Mouse (Mus musculus) stomach, postnatal 0 days (tissue): ENCODE measurements around the gene Cr1l. TPM values are rescaled to one million over a fixed set of nuclear protein-coding genes. Genes with fewer than 3 reads are reported as not detected.

Source experiments
- ATAC-seq: fragments of 200-750 bp; cut with Nextera tagmentation; 2 replicates; pipeline ENCODE4 v1.8.0; 2017; ENCODE audit not compliant: low FRiP score, low TSS enrichment
- DNase-seq: peaks from one replicate; pipeline ENCODE4 v3.0.0-alpha.2; 2016; ENCODE audit warnings: low spot score
- H3K27ac ChIP-seq: fragments of 300-500 bp; sonication (generic); replicated peaks from 2 replicates; pipeline ENCODE4 v1.5.1; 2014; ENCODE audit warnings: mild to moderate bottlenecking, control low read depth
- H3K27me3 ChIP-seq: fragments of 300-500 bp; sonication (generic); 2 replicates; pipeline ENCODE4 v1.6.1; 2014; ENCODE audit warnings: low read length; ENCODE audit not compliant: control insufficient read depth, insufficient read depth
- H3K36me3 ChIP-seq: fragments of 300-500 bp; sonication (generic); 2 replicates; pipeline ENCODE4 v1.6.1; 2014; ENCODE audit warnings: low read length, mixed read lengths; ENCODE audit not compliant: control insufficient read depth, insufficient read depth
- H3K4me1 ChIP-seq: fragments of 300-500 bp; sonication (generic); replicated peaks from 2 replicates; pipeline ENCODE4 v1.6.1; 2014; ENCODE audit warnings: antibody characterized with exemption; ENCODE audit not compliant: control insufficient read depth, insufficient read depth
- H3K4me2 ChIP-seq: fragments of 300-500 bp; sonication (generic); replicated peaks from 2 replicates; pipeline ENCODE4 v1.6.1; 2014; ENCODE audit warnings: low read depth, mild to moderate bottlenecking, control low read depth, moderate library complexity
- H3K4me3 ChIP-seq: fragments of 300-500 bp; sonication (generic); 2 replicates; pipeline ENCODE4 v1.5.1; 2014; ENCODE audit warnings: low read depth, low read length, control low read depth
- H3K9ac ChIP-seq: fragments of 300-500 bp; sonication (generic); 2 replicates; pipeline ENCODE4 v1.6.1; 2014; ENCODE audit warnings: mild to moderate bottlenecking, low read length, control low read depth, mixed read lengths
- H3K9me3 ChIP-seq: fragments of 300-500 bp; sonication (generic); 2 replicates; pipeline ENCODE4 v1.6.1; 2016; ENCODE audit warnings: low read length; ENCODE audit not compliant: control insufficient read depth
- CTCF ChIP-seq: IDR thresholded peaks from 2 replicates; pipeline ENCODE4 v1.5.1; 2016; ENCODE audit warnings: antibody characterized with exemption, low read depth, mild to moderate bottlenecking, moderate library complexity
- EP300 ChIP-seq: optimal IDR thresholded peaks from 2 replicates; pipeline ENCODE3; 2016; ENCODE audit warnings: antibody characterized with exemption
- WGBS: fragments of 180-500 bp; shearing (Covaris S2); extraction: QIAGEN DNeasy Blood & Tissue Kit; methylation state at CpG from one replicate; pipeline ENCODE4 v1.1.7; 2014; 5-methylcytosine and 5-hydroxymethylcytosine counted together
- polyA plus RNA-seq: library from polyadenylated mRNA; unstranded; fragments of >200 nt; fragmentation: Nextera tagmentation; extraction: Ambion mirVana; gene quantifications from 2 replicates; pipeline ENCODE4 v1.2.1, GENCODE M21; 2015

The Cr1l gene
- polyA plus RNA-seq: 73.3 and 74.6 TPM in 2 replicates

DNA sequence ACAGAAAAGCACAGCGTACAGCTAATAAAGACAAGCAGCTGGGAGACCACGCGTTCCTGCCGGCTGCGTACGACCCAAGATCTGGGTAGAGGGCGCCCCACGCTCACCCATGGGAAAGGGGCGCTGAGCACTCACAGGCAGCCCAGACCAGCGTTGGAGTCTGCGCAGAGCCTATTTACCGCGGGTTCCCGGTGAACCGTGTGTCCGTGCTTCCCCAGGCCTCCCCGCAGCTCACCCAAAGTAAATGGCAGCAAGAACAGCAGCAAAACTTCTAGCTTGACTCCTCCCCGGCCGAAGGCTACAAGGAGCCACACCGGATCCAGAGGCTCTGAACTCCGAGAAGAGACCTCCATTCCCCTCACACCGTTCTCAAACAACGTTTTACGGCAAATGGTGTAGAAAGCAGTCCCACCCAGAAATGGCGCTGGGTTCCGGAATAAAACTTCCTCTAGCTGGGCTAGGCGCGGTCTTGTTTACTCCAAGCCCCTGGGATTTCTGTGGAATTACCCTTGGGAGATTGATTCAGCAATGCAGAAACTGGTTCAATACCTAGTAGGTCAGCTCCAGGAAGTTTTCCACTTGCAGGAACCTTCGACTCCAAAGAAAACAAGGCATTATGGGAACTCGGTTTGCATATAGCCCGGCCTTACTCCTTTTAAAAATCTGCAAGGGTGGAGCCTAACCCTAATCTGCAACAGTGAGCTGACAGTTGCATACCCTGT is at the start of gene Cr1l:
Gene Cr1l (minus strand): TSS at position 634 of the 722 bp plus-strand sequence.
- WGBS: under 1% methylated on average over 31 of the region's 31 CpGs
- peak; percentile 96 for ATAC-seq

DNA sequence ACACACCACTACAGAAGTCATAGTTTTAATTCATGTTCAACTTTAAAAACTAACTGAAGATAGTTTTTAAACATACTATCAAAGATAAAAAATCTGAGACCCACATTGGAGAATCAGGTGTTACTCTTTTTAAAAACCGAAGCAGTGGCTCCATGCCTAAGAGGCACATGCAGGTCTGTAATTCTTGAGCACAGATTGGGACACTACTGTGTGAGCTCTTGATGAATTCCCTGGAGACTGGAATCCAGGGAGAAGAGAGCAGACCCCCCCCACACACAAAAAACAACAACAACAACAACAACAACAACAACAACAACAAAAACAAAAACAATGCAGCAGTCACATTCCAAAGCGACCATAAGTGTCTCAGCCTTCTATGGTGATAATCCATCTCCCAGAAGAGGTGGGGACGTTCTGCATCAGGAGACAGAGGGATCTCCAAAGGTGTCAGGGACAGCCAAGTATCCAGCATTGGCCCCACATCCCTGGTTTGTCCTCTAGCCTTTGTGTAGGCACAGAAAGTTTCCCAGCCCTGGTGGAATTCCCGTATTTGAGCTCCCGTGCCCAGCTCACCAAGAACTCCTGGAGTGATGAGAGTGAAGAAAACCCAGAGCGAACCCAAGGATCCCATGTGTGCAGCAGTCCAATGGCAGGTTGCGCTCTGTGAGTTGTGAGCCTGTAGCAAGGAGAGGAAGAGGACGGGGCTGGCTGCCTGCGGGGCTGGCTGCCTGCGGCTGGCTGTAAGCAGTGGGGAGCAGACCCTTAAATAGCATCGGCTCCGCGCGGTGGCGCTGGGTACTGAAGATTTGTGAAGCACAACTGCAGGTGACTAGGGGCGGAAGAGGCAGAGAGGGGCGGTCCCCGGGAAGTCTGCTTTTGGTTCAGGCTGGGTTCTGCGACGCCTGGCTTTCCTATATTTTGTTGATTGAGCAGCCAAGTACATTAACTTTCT is 44.9 kb upstream of the Cr1l start, which contains the start of gene Cr2:
Gene Cr2 (minus strand): TSS at position 737 of the 952 bp plus-strand sequence.
- H3K4me2 ChIP-seq: peak within 1 kb of the TSS; percentile 47
- no peaks in the 10 kb centered on the region for H3K9me3 ChIP-seq
- H3K27ac ChIP-seq: no peak within 1 kb of the TSS
- no peaks in the 10 kb centered on the region for H3K27me3 ChIP-seq
- no peak within 1 kb of the TSS for H3K9ac ChIP-seq
- H3K4me3 ChIP-seq: 0 out of 2 replicates have a peak within 1 kb of the TSS, but pooled peaks have one; percentile 6
- WGBS: 8% methylated on average over 20 of the region's 20 CpGs
- H3K4me1 ChIP-seq: no peaks in the 10 kb centered on the region
- TF ChIP-seq EP300: no peak
- peak; percentile 51 for TF ChIP-seq CTCF
- DNase-seq (peak; percentile 60), ATAC-seq (peak; percentile 78)
- H3K36me3 ChIP-seq: no peaks in the 10 kb centered on the region

More for the DNA sequence above, at the start of gene Cr1l:
- DNase-seq: peak; percentile 87
- Histone ChIP-seq H3K36me3 (peaks cover 5% of the 10 kb centered on the region), H3K4me1 (no peaks in the 10 kb centered on the region), H3K9ac (peak within 1 kb of the TSS; percentile 86), H3K27ac (peak within 1 kb of the TSS; percentile 98), H3K27me3 (no peaks in the 10 kb centered on the region), H3K9me3 (no peaks in the 10 kb centered on the region), H3K4me2 (peak within 1 kb of the TSS; percentile 55), H3K4me3 (peak within 1 kb of the TSS; percentile 54)
- peak; percentile 80 for TF ChIP-seq CTCF
- no peak for TF ChIP-seq EP300

DNA sequence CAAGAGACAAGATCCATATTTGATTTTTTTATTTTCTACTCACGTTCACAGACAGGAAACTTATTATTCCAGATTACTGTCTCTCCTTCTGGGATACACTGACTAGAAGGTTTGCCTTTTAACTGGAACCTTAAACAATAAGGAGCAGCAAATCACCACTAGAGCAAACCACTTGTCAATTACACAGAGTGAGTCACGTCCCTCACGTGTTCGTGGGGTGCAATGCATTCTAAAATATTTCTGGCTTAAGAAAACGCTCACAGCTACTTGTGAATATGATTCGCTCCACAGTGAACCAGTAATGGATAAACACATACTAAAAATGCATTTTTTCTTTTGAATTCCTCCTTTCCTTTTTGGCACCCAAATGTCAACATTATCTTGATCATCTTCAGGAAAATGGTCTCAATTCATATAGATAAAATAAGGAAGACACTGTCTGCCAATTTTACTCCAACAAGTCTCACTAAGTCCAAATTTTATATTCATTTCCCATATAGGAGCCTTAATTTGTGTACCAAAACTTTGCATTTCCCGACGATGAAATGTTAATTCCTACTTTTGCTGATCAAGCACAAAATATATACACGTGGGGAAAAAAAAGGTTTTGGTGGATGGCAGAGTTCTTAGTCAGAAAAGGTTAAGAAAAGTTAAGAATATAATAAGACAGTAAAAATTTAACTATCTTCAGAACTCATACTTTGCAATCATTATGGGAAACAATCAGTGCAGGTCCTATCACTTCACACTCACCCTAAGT is 33.8 kb upstream of the Cr1l start:
- no peak overlapping the region for H3K4me2 ChIP-seq
- no peaks in the 10 kb centered on the region for H3K36me3 ChIP-seq
- DNase-seq (no peak), ATAC-seq (no peak)
- no peaks in the 10 kb centered on the region for H3K9me3 ChIP-seq
- WGBS: 68% methylated on average over 9 of the region's 9 CpGs
- no peaks in the 10 kb centered on the region for H3K27me3 ChIP-seq
- H3K27ac ChIP-seq: no peak overlapping the region
- H3K4me3 ChIP-seq: no peak overlapping the region
- H3K9ac ChIP-seq: no peak overlapping the region
- no peaks in the 10 kb centered on the region for H3K4me1 ChIP-seq
- TF ChIP-seq EP300 (no peak), CTCF (no peak)

DNA sequence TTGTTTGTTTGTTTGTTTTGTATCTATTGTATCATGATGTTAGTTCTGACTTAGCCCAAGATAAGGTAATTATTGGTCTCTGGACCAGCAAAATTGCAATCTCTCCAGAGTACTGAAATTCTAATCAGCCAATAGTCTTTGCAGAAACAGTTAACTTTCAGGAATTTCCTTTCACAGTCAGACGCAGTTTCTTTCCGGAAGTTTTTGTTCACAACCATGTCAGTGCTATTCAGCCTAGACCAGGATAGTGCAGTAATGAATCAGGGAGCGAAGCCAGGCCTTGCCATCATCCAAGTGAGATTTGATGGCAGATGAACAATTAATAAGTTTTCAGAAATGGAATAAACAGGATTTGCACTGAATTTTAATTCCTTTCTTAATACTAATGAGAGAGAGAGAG is 684 bp upstream of the Cr1l start:
- peak overlapping the region; percentile 55 for H3K4me2 ChIP-seq
- H3K4me1 ChIP-seq: no peaks in the 10 kb centered on the region
- peak overlapping the region; percentile 98; the same call in 1 of the 2 replicates for H3K27ac ChIP-seq
- no peak for TF ChIP-seq EP300
- no peak for TF ChIP-seq CTCF
- no peak overlapping the region for H3K9ac ChIP-seq
- H3K9me3 ChIP-seq: no peaks in the 10 kb centered on the region
- no peak for DNase-seq
- ATAC-seq: no peak
- H3K27me3 ChIP-seq: no peaks in the 10 kb centered on the region
- H3K4me3 ChIP-seq: peak overlapping the region; percentile 54; the same call in 1 of the 2 replicates
- WGBS: 38% methylated on average over 3 of the region's 3 CpGs
- H3K36me3 ChIP-seq: peaks cover 5% of the 10 kb centered on the region

DNA sequence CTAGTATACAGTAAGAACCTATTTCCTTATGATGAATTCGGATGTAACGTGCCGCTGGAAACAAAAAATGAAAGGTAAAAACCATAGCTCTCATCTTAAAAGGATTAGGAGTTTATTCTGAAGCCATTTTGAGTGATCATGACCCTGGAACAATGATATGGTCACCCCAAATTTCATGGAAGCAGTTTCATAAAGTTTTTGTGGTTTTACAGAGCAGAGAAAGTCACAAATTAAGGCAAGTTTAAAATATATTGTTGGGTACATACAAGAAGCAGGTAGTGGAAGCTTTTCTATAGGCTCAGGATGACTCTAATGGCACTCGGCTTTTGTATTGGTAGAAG is 259 bp upstream of the Cr1l start:
- H3K9ac ChIP-seq: peak overlapping the region; percentile 86
- no peak for DNase-seq
- H3K9me3 ChIP-seq: no peaks in the 10 kb centered on the region
- peak overlapping the region; percentile 55 for H3K4me2 ChIP-seq
- peaks cover 5% of the 10 kb centered on the region for H3K36me3 ChIP-seq
- no peaks in the 10 kb centered on the region for H3K4me1 ChIP-seq
- no peak for TF ChIP-seq CTCF
- no peak for TF ChIP-seq EP300
- no peak for ATAC-seq
- peak overlapping the region; percentile 98 for H3K27ac ChIP-seq
- no peaks in the 10 kb centered on the region for H3K27me3 ChIP-seq
- H3K4me3 ChIP-seq: peak overlapping the region; percentile 54
- WGBS: 20% methylated on average over 4 of the region's 4 CpGs
